Comparison of ENCODE assay signal across 35 mouse cellular contexts in genomic region chr14:45696098-45696497, GRCm38 (mm10).
"Had no signal": no experiment of that assay in that cellular context is flagged by ENCODE, and none has a peak within 500 bp of the region (broad histone marks: within the 10 kb centered on the region; RNA-seq: fewer than 3 reads in every experiment).

No protein-coding gene starts in this region.

- H3K9ac ChIP-seq: heart, embryonic 12.5 days; heart, embryonic 13.5 days; heart, embryonic 15.5 days; hindbrain, embryonic 12.5 days; hindbrain, embryonic 13.5 days; hindbrain, embryonic 14.5 days; hindbrain, embryonic 15.5 days; intestine, embryonic 15.5 days; kidney, embryonic 15.5 days had no signal

- H3K36me3 ChIP-seq: heart, embryonic 10.5 days; heart, embryonic 12.5 days; heart, embryonic 13.5 days; heart, embryonic 15.5 days; hindbrain, embryonic 10.5 days; hindbrain, embryonic 12.5 days; hindbrain, embryonic 13.5 days; hindbrain, embryonic 15.5 days; intestine, embryonic 15.5 days; kidney, embryonic 15.5 days had no signal

- H3K9me3 ChIP-seq: heart, embryonic 10.5 days; heart, embryonic 12.5 days; heart, embryonic 13.5 days; heart, embryonic 15.5 days; hindbrain, embryonic 10.5 days; hindbrain, embryonic 12.5 days; hindbrain, embryonic 13.5 days; hindbrain, embryonic 15.5 days; intestine, embryonic 15.5 days; kidney, embryonic 15.5 days had no signal

- H3K4me1 ChIP-seq: heart, embryonic 10.5 days; heart, embryonic 12.5 days; heart, embryonic 13.5 days; heart, embryonic 15.5 days; hindbrain, embryonic 10.5 days; hindbrain, embryonic 12.5 days; hindbrain, embryonic 13.5 days; hindbrain, embryonic 15.5 days; intestine, embryonic 15.5 days; kidney, embryonic 15.5 days had no signal

- H3K4me3 ChIP-seq: heart, embryonic 10.5 days; heart, embryonic 12.5 days; heart, embryonic 13.5 days; heart, embryonic 15.5 days; hindbrain, embryonic 10.5 days; hindbrain, embryonic 12.5 days; hindbrain, embryonic 13.5 days; hindbrain, embryonic 15.5 days; intestine, embryonic 15.5 days; kidney, embryonic 15.5 days; layer of hippocampus, adult 2 months had no signal

- H3K27ac ChIP-seq: heart, embryonic 10.5 days; heart, embryonic 13.5 days; heart, embryonic 15.5 days; hindbrain, embryonic 10.5 days; hindbrain, embryonic 12.5 days; hindbrain, embryonic 13.5 days; hindbrain, embryonic 14.5 days; hindbrain, embryonic 15.5 days; hindbrain, postnatal 0 days; intestine, embryonic 15.5 days; kidney, embryonic 15.5 days; kidney, postnatal 0 days; layer of hippocampus, adult 2 months had no signal

- ATAC-seq: hindbrain, embryonic 16.5 days; hindbrain, postnatal 0 days; inflammation-experienced regulatory T-cells, adult 6 months; intestine, embryonic 15.5 days; intestine, embryonic 16.5 days; intestine, postnatal 0 days had no signal

- DNase-seq: heart, postnatal 10 days; heart, postnatal 14 days; heart, postnatal 36 days; heart, postnatal 4 days; kidney, adult 11 months; kidney, adult 18-20 months; kidney, adult 2 months; kidney, adult 8-10 months; kidney, adult 9 months; kidney, postnatal 10 days; kidney, postnatal 14 days; kidney, postnatal 25 days; kidney, postnatal 36 days; kidney, postnatal 4 days; layer of hippocampus, adult 9-11 months; layer of hippocampus, postnatal 36 days had no signal

- H3K27me3 ChIP-seq: heart, embryonic 12.5 days; heart, embryonic 15.5 days; hindbrain, embryonic 12.5 days; hindbrain, embryonic 13.5 days; hindbrain, embryonic 15.5 days; intestine, embryonic 15.5 days; kidney, embryonic 15.5 days had no signal

- H3K4me2 ChIP-seq: heart, embryonic 11.5 days; heart, embryonic 12.5 days; heart, embryonic 13.5 days; heart, embryonic 15.5 days; hindbrain, embryonic 12.5 days; hindbrain, embryonic 13.5 days; hindbrain, embryonic 14.5 days; hindbrain, embryonic 15.5 days; intestine, embryonic 15.5 days; kidney, embryonic 15.5 days had no signal
